Mouse (Mus musculus) intestine, postnatal 0 days (tissue): ENCODE measurements around the gene Cptp. TPM values are rescaled to one million over a fixed set of nuclear protein-coding genes. Genes with fewer than 3 reads are reported as not detected.

Experiments
- ATAC-seq: fragments of 200-750 bp; cut with Nextera tagmentation; 2 replicates; pipeline ENCODE4 v1.8.0; 2017; ENCODE audit warnings: mild to moderate bottlenecking, moderate TSS enrichment, moderate library complexity
- H3K27ac ChIP-seq: fragments of 300-500 bp; sonication (generic); 2 replicates; pipeline ENCODE4 v1.5.1; 2014; ENCODE audit warnings: mild to moderate bottlenecking, low read depth, low read length, moderate library complexity
- H3K27me3 ChIP-seq: fragments of 300-500 bp; sonication (generic); replicated peaks from 2 replicates; pipeline ENCODE4 v1.6.1; 2014; ENCODE audit warnings: low read length, mixed read lengths; ENCODE audit not compliant: control insufficient read depth, insufficient read depth
- H3K36me3 ChIP-seq: fragments of 300-500 bp; sonication (generic); 2 replicates; pipeline ENCODE4 v1.6.1; 2014; ENCODE audit warnings: mild to moderate bottlenecking, moderate library complexity; ENCODE audit not compliant: control insufficient read depth, insufficient read depth
- H3K4me1 ChIP-seq: fragments of 300-500 bp; sonication (generic); replicated peaks from 2 replicates; pipeline ENCODE4 v1.6.1; 2014; ENCODE audit warnings: antibody characterized with exemption, low read length, mixed read lengths; ENCODE audit not compliant: control insufficient read depth, insufficient read depth
- H3K4me2 ChIP-seq: fragments of 300-500 bp; sonication (generic); replicated peaks from 2 replicates; pipeline ENCODE4 v1.6.1; 2014; ENCODE audit warnings: low read depth, mild to moderate bottlenecking, moderate library complexity
- H3K4me3 ChIP-seq: fragments of 300-500 bp; sonication (generic); 2 replicates; pipeline ENCODE4 v1.5.1; 2014; ENCODE audit warnings: low read depth, low read length
- H3K9ac ChIP-seq: fragments of 300-500 bp; sonication (generic); 2 replicates; pipeline ENCODE4 v1.6.1; 2014; ENCODE audit warnings: mild to moderate bottlenecking, low read depth, low read length
- H3K9me3 ChIP-seq: fragments of 300-500 bp; sonication (generic); 2 replicates; pipeline ENCODE4 v1.6.1; 2016; ENCODE audit warnings: mixed run types; ENCODE audit not compliant: control insufficient read depth
- CTCF ChIP-seq: sonication (generic); IDR thresholded peaks from 2 replicates; pipeline ENCODE4 v1.5.1; 2016; ENCODE audit warnings: low read depth, mild to moderate bottlenecking, control low read depth, antibody characterized with exemption, moderate library complexity
- WGBS: fragments of 180-500 bp; shearing (Covaris S2); extraction: QIAGEN DNeasy Blood & Tissue Kit; methylation state at CpG from one replicate; pipeline ENCODE4 v1.1.7; 2014; 5-methylcytosine and 5-hydroxymethylcytosine counted together
- polyA plus RNA-seq: library from polyadenylated mRNA; unstranded; fragments of >200 nt; fragmentation: Nextera tagmentation; extraction: Ambion mirVana; gene quantifications from 2 replicates; pipeline ENCODE4 v1.2.1, GENCODE M21; 2015

Cptp gene
- 17.4 and 19.2 TPM in 2 replicates for polyA plus RNA-seq

- H3K36me3 ChIP-seq = peaks cover 47% of the 10 kb centered on the region
- ATAC-seq = peak; percentile 96
- no peaks in the 10 kb centered on the region for H3K27me3 ChIP-seq
Measured at GRCm38 (mm10) chr4:155869317-155870033, at the start of gene Cptp, which contains the start of gene Ints11. Gene Cptp, minus strand, starts transcription at chr4:155869440. Gene Ints11, plus strand, starts transcription at chr4:155869546.

GRCm38 (mm10) chr4:155908751-155909150, 39.5 kb upstream of the Cptp start:
- Histone ChIP-seq H3K4me3 (no peak overlapping the region), H3K9me3 (no peaks in the 10 kb centered on the region), H3K27me3 (no peaks in the 10 kb centered on the region), H3K36me3 (peaks cover 14% of the 10 kb centered on the region; the same call in 1 of the 2 replicates), H3K4me2 (no peak overlapping the region), H3K4me1 (no peaks in the 10 kb centered on the region), H3K9ac (no peak overlapping the region), H3K27ac (no peak overlapping the region)
- 89% methylated on average over 4 of the region's 4 CpGs for WGBS
- ATAC-seq = no peak
- TF ChIP-seq CTCF = no peak

More at GRCm38 (mm10) chr4:155869317-155870033, at the start of gene Cptp, which contains the start of gene Ints11:
- H3K9me3 ChIP-seq = no peaks in the 10 kb centered on the region
- peak within 1 kb of the TSS; percentile 90 for H3K4me3 ChIP-seq
- no peaks in the 10 kb centered on the region for H3K4me1 ChIP-seq
- peak within 1 kb of the TSS; percentile 57 for H3K9ac ChIP-seq
- TF ChIP-seq CTCF = peak; percentile 66
- under 1% methylated on average over 63 of the region's 63 CpGs for WGBS
- peak within 1 kb of the TSS; percentile 97 for H3K4me2 ChIP-seq
- H3K27ac ChIP-seq = peak within 1 kb of the TSS; percentile 74

- no peaks in the 10 kb centered on the region for H3K4me1 ChIP-seq
- peaks cover 18% of the 10 kb centered on the region; the same call in 1 of the 2 replicates for H3K36me3 ChIP-seq
- H3K27me3 ChIP-seq = no peaks in the 10 kb centered on the region
- H3K9me3 ChIP-seq = no peaks in the 10 kb centered on the region
- H3K4me3 ChIP-seq = no peak overlapping the region
- TF ChIP-seq CTCF = no peak
- no peak overlapping the region for H3K27ac ChIP-seq
- no peak overlapping the region for H3K9ac ChIP-seq
- H3K4me2 ChIP-seq = no peak overlapping the region
- WGBS = 72% methylated on average over 7 of the region's 7 CpGs
- no peak for ATAC-seq
Measured at GRCm38 (mm10) chr4:155908281-155908680, 39.0 kb upstream of the Cptp start.

- H3K27ac ChIP-seq = no peak overlapping the region
- no peaks in the 10 kb centered on the region for H3K27me3 ChIP-seq
- no peaks in the 10 kb centered on the region for H3K9me3 ChIP-seq
- peaks cover 30% of the 10 kb centered on the region; the same call in 1 of the 2 replicates for H3K36me3 ChIP-seq
- ATAC-seq = no peak
- no peak overlapping the region for H3K9ac ChIP-seq
- 78% methylated on average over 11 of the region's 11 CpGs for WGBS
- no peak overlapping the region for H3K4me3 ChIP-seq
- no peak for TF ChIP-seq CTCF
- H3K4me1 ChIP-seq = no peaks in the 10 kb centered on the region
- H3K4me2 ChIP-seq = no peak overlapping the region
Measured at GRCm38 (mm10) chr4:155907003-155907402, 37.8 kb upstream of the Cptp start.

- Histone ChIP-seq H3K27me3 (no peaks in the 10 kb centered on the region), H3K4me1 (no peaks in the 10 kb centered on the region), H3K27ac (no peak overlapping the region), H3K9ac (no peak overlapping the region), H3K4me2 (no peak overlapping the region), H3K9me3 (no peaks in the 10 kb centered on the region), H3K4me3 (no peak overlapping the region), H3K36me3 (peaks cover 38% of the 10 kb centered on the region; the same call in 1 of the 2 replicates)
- ATAC-seq = no peak
- WGBS = 88% methylated on average over 9 of the region's 9 CpGs
- TF ChIP-seq CTCF = no peak
Measured at GRCm38 (mm10) chr4:155906125-155906524, 36.9 kb upstream of the Cptp start.

DNA sequence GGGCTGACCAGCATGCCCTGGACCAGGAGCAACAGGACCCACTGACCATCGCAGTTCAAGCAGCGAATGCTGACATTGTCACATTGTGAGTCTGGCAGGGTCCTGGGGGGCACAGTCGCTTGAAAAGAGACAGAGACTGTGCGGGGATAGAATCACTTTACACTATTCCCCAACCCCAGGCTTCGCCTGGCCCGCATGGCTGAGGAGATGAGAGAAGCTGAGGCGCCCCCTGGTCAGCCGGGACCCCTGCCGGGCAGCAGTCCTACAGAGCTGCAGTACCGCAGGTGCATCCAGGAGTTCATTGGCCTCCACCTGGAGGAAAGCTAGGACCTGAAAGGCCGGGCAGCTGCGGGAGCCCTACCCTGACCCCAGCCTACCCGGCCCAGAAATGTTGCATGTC, 36.4 kb upstream of the Cptp start:
- WGBS = 86% methylated on average over 13 of the region's 13 CpGs
- Histone ChIP-seq H3K27ac (no peak overlapping the region), H3K9ac (no peak overlapping the region), H3K27me3 (no peaks in the 10 kb centered on the region), H3K9me3 (no peaks in the 10 kb centered on the region), H3K4me3 (no peak overlapping the region), H3K36me3 (peaks cover 43% of the 10 kb centered on the region; the same call in 1 of the 2 replicates), H3K4me2 (no peak overlapping the region), H3K4me1 (no peaks in the 10 kb centered on the region)
- no peak for ATAC-seq
- no peak for TF ChIP-seq CTCF
